Mouse (Mus musculus): ENCODE data around the gene 4930519P11Rik. TPM values are rescaled to one million over a fixed set of nuclear protein-coding genes. Genes with fewer than 3 reads are reported as not detected.
A peak's percentile ranks its signal among the peaks of the same experiment; 100 is the strongest.

4930519P11Rik gene
- total and polyA plus RNA-seq, 3 experiments = 0.22 TPM; not detected in 2

GRCm38 (mm10) chr2:154569071-154569748 lies 44.0 kb downstream of the 4930519P11Rik start (continued):
- TF ChIP-seq MAFK (IDR thresholded peaks at IDR 0.05; ENCODE audit: borderline replicate concordance, low read depth, low read length) (no peak), POLR2AphosphoS5 (IDR thresholded peaks at IDR 0.05; ENCODE audit: borderline replicate concordance, low read depth, low read length) (peak; percentile 68; the same call in 1 of the 2 replicates), RAD21 (IDR thresholded peaks at IDR 0.05; ENCODE audit: low read depth, low read length) (no peak), TBP (IDR thresholded peaks at IDR 0.05; ENCODE audit: low read depth, low read length) (peak; percentile 51), NRF1 (IDR thresholded peaks at IDR 0.05; ENCODE audit: insufficient read depth, low read depth, low read length, poor library complexity, severe bottlenecking) (peak; percentile 54; the same call in 1 of the 2 replicates), ZMIZ1 (IDR thresholded peaks at IDR 0.05; ENCODE audit: low read depth, low read length) (peak; percentile 50; the same call in 1 of the 2 replicates), CHD1 (IDR thresholded peaks at IDR 0.05; ENCODE audit: low read depth, low read length) (no peak; the same call in 1 of the 2 replicates), CHD2 (IDR thresholded peaks at IDR 0.05; ENCODE audit: low read length) (no peak)

GRCm38 (mm10) chr2:154568329-154569070 lies 44.7 kb downstream of the 4930519P11Rik start:
- peaks cover 32% of the 10 kb centered on the region for H3K79me2 ChIP-seq (ENCODE audit: control insufficient read depth, insufficient read depth, low read length, poor library complexity)
- H3K36me3 ChIP-seq (ENCODE audit: control insufficient read depth in 1 of 2, insufficient read depth in 2 of 2, low read length in 2 of 2) = peaks cover 0 to 23% of the 10 kb centered on the region in 2 experiments; a peak in 2 of 4 replicates
- H3K4me3 ChIP-seq (ENCODE audit: control insufficient read depth in 1 of 2, insufficient read depth in 1 of 2, low read depth in 2 of 2, low read length in 2 of 2) = peak overlapping the region; percentile 68 to 72
- peak; percentile 68 for DNase-seq (ENCODE audit: low read depth, low spot score)
- H3K27me3 ChIP-seq (ENCODE audit: control insufficient read depth in 1 of 2, insufficient read depth in 2 of 2, low read length in 2 of 2) = no peaks in the 10 kb centered on the region
- TF ChIP-seq USF2 (IDR thresholded peaks at IDR 0.05; ENCODE audit: borderline replicate concordance in 1 of 2, insufficient read depth in 1 of 2, low read depth in 1 of 2, low read length in 2 of 2) = no peak
- TF ChIP-seq RCOR1 (IDR thresholded peaks at IDR 0.05; ENCODE audit: low read depth, low read length) = 0 out of 2 replicates have a peak, but pooled peaks have one; percentile 18
- no peak for TF ChIP-seq MXI1 (IDR thresholded peaks at IDR 0.05; ENCODE audit: low read depth, low read length)
- TF ChIP-seq CTCF (IDR thresholded peaks at IDR 0.05 in 2 of 3, conservative IDR thresholded peaks at IDR 0.05 in 1 of 3; ENCODE audit: control insufficient read depth in 1 of 3, insufficient read depth in 1 of 3, low read depth in 2 of 3, low read length in 3 of 3, poor library complexity in 1 of 3, severe bottlenecking in 1 of 3) = no peak
- peak overlapping the region; percentile 98 for H3K27ac ChIP-seq (ENCODE audit: control insufficient read depth, low read depth, low read length)
- no peaks in the 10 kb centered on the region for H3K9me3 ChIP-seq (replicated peaks; ENCODE audit: insufficient read depth, low read length)
- peak overlapping the region; percentile 86 for H3K9ac ChIP-seq (ENCODE audit: control insufficient read depth, low read depth, low read length, poor library complexity, severe bottlenecking)
- H3K4me1 ChIP-seq (ENCODE audit: control insufficient read depth in 1 of 2, insufficient read depth in 2 of 2, low read length in 2 of 2) = peaks cover 0 to 23% of the 10 kb centered on the region in 2 experiments; a peak in 3 of 4 replicates

- peak overlapping the region; percentile 68 to 72 for H3K4me3 ChIP-seq (ENCODE audit: control insufficient read depth in 1 of 2, insufficient read depth in 1 of 2, low read depth in 2 of 2, low read length in 2 of 2)
- H3K9ac ChIP-seq (ENCODE audit: control insufficient read depth, low read depth, low read length, poor library complexity, severe bottlenecking) = peak overlapping the region; percentile 86
- H3K27ac ChIP-seq (ENCODE audit: control insufficient read depth, low read depth, low read length) = peak overlapping the region; percentile 98
- no peak for DNase-seq (ENCODE audit: low read depth, low spot score)
- no peaks in the 10 kb centered on the region for H3K9me3 ChIP-seq (replicated peaks; ENCODE audit: insufficient read depth, low read length)
- no peaks in the 10 kb centered on the region for H3K27me3 ChIP-seq (ENCODE audit: control insufficient read depth in 1 of 2, insufficient read depth in 2 of 2, low read length in 2 of 2)
- peaks cover 32% of the 10 kb centered on the region for H3K79me2 ChIP-seq (ENCODE audit: control insufficient read depth, insufficient read depth, low read length, poor library complexity)
- H3K36me3 ChIP-seq (ENCODE audit: control insufficient read depth in 1 of 2, insufficient read depth in 2 of 2, low read length in 2 of 2) = peaks cover 5 to 23% of the 10 kb centered on the region in 2 experiments
- peaks cover 0 to 23% of the 10 kb centered on the region in 2 experiments; a peak in 3 of 4 replicates for H3K4me1 ChIP-seq (ENCODE audit: control insufficient read depth in 1 of 2, insufficient read depth in 2 of 2, low read length in 2 of 2)
- TF ChIP-seq MYC (IDR thresholded peaks at IDR 0.05; ENCODE audit: low read depth, low read length) (no peak), NRF1 (IDR thresholded peaks at IDR 0.05; ENCODE audit: insufficient read depth, low read depth, low read length, poor library complexity, severe bottlenecking) (no peak), POLR2AphosphoS5 (IDR thresholded peaks at IDR 0.05; ENCODE audit: borderline replicate concordance, low read depth, low read length) (no peak), POLR2A (IDR thresholded peaks at IDR 0.05; ENCODE audit: control insufficient read depth in 1 of 2, insufficient read depth in 1 of 2, low read depth in 1 of 2, low read length in 2 of 2, poor library complexity in 1 of 2) (no peak), ETS1 (IDR thresholded peaks at IDR 0.05; ENCODE audit: low read depth, low read length) (no peak), MEF2A (IDR thresholded peaks at IDR 0.05; ENCODE audit: extremely low read depth, insufficient replicate concordance, low read depth, low read length, poor library complexity, severe bottlenecking) (no peak), SMC3 (IDR thresholded peaks at IDR 0.05; ENCODE audit: low read depth, low read length) (no peak), MAZ (IDR thresholded peaks at IDR 0.05; ENCODE audit: low read depth, low read length) (no peak), USF1 (IDR thresholded peaks at IDR 0.05; ENCODE audit: low read depth, low read length) (no peak), E2F4 (IDR thresholded peaks at IDR 0.05; ENCODE audit: borderline replicate concordance, low read depth, low read length) (no peak), ZNF384 (IDR thresholded peaks at IDR 0.05; ENCODE audit: low read depth, low read length) (no peak), JUND (IDR thresholded peaks at IDR 0.05; ENCODE audit: low read depth, low read length) (no peak), ELF1 (IDR thresholded peaks at IDR 0.05; ENCODE audit: low read depth, low read length) (no peak), POLR2AphosphoS2 (IDR thresholded peaks at IDR 0.05; ENCODE audit: low read length) (no peak), MAFK (IDR thresholded peaks at IDR 0.05; ENCODE audit: borderline replicate concordance, low read depth, low read length) (no peak), CTCF (IDR thresholded peaks at IDR 0.05 in 2 of 3, conservative IDR thresholded peaks at IDR 0.05 in 1 of 3; ENCODE audit: control insufficient read depth in 1 of 3, insufficient read depth in 1 of 3, low read depth in 2 of 3, low read length in 3 of 3, poor library complexity in 1 of 3, severe bottlenecking in 1 of 3) (no peak), ZC3H11A (IDR thresholded peaks at IDR 0.05; ENCODE audit: low read depth, low read length) (no peak)
Measured at GRCm38 (mm10) chr2:154567766-154568165, 45.5 kb downstream of the 4930519P11Rik start.

Data from MEL (cell line).